8 mouse cellular contexts compared by ENCODE assay signal in genomic region chr2:120731167-120731862, GRCm38 (mm10).
DNase-seq lines count a peak whose midpoint lies in the region; ATAC-seq and TF ChIP-seq lines count a peak whose summit lies in the region.

No protein-coding gene starts in this region.

- H3K36me3 ChIP-seq in ES-E14 (ENCODE audit: control insufficient read depth, insufficient read depth, low read length, poor library complexity, severe bottlenecking) = peaks cover 13% of the 10 kb centered on the region
- peaks cover 1% of the 10 kb centered on the region; the same call in 1 of the 2 replicates for H3K36me3 ChIP-seq in forebrain, embryonic 16.5 days (ENCODE audit: control insufficient read depth, insufficient read depth)
- H3K36me3 ChIP-seq in lung, embryonic 15.5 days = peaks cover 24% of the 10 kb centered on the region

- H3K4me3 ChIP-seq in ES-E14 (ENCODE audit: insufficient read depth in 1 of 2, low read depth in 1 of 2, low read length in 2 of 2, poor library complexity in 1 of 2, severe bottlenecking in 1 of 2) = peak overlapping the region; percentile 86 to 95
- peak overlapping the region; percentile 56 for H3K4me3 ChIP-seq in forebrain, embryonic 16.5 days (replicated peaks; ENCODE audit: low read length)
- H3K4me3 ChIP-seq in lung, embryonic 15.5 days = peak overlapping the region; percentile 97

- no peaks in the 10 kb centered on the region for H3K9me3 ChIP-seq in ES-E14 (ENCODE audit: control insufficient read depth, insufficient read depth, low read depth, low read length)
- no peaks in the 10 kb centered on the region for H3K9me3 ChIP-seq in forebrain, embryonic 16.5 days (ENCODE audit: control insufficient read depth, low read length)
- H3K9me3 ChIP-seq in lung, embryonic 15.5 days = no peaks in the 10 kb centered on the region

- no peaks in the 10 kb centered on the region for H3K27me3 ChIP-seq in forebrain, embryonic 16.5 days (replicated peaks; ENCODE audit: control insufficient read depth, insufficient read depth, low read length)
- no peaks in the 10 kb centered on the region for H3K27me3 ChIP-seq in lung, embryonic 15.5 days

- in situ Hi-C loops in ES-E14 (cut with MboI; ENCODE audit: low sequenced_read_pairs in 2 of 2, unreplicated experiment in 2 of 2) = no loop called here

- peak overlapping the region; percentile 91 for H3K9ac ChIP-seq in ES-E14 (ENCODE audit: insufficient read depth, low read depth, low read length, poor library complexity, severe bottlenecking)
- H3K9ac ChIP-seq in forebrain, embryonic 16.5 days (replicated peaks; ENCODE audit: low read depth, low read length) = peak overlapping the region; percentile 72
- peak overlapping the region; percentile 97 for H3K9ac ChIP-seq in lung, embryonic 15.5 days

- H3K27ac ChIP-seq in ES-E14 (ENCODE audit: insufficient read depth, low read depth, low read length, poor library complexity, severe bottlenecking) = peak overlapping the region; percentile 62
- peak overlapping the region; percentile 87 for H3K27ac ChIP-seq in forebrain, embryonic 16.5 days (ENCODE audit: low read length)
- peak overlapping the region; percentile 97 for H3K27ac ChIP-seq in lung, embryonic 15.5 days

- peak; percentile 86 for DNase-seq in ES-E14 (ENCODE audit: low read depth, low spot score)
- DNase-seq in cerebellum, adult 11-12 months = peak; percentile 92
- DNase-seq in heart, postnatal 4 days = peak; percentile 97
- peak; percentile 75 to 83 for DNase-seq in layer of hippocampus, adult 8-10 months (ENCODE audit: low spot score in 2 of 2)
- DNase-seq in ovary, adult 18-20 months (ENCODE audit: low spot score) = peak; percentile 91
- DNase-seq in thymus, postnatal 0 days (ENCODE audit: low spot score) = peak; percentile 93

- WGBS in forebrain, embryonic 16.5 days = 0% methylated on average over 61 of the region's 61 CpGs
- under 1% methylated on average over 61 of the region's 61 CpGs for WGBS in lung, embryonic 15.5 days

- H3K4me2 ChIP-seq in forebrain, embryonic 16.5 days (ENCODE audit: low read length) = peak overlapping the region; percentile 98
- H3K4me2 ChIP-seq in lung, embryonic 15.5 days = peak overlapping the region; percentile 91

- peak; percentile 99 for ATAC-seq in forebrain, embryonic 16.5 days
- ATAC-seq in lung, embryonic 15.5 days (ENCODE audit: borderline replicate concordance, extremely low read depth, low FRiP score, low TSS enrichment) = peak; percentile 97

- H3K4me1 ChIP-seq in ES-E14 (ENCODE audit: control insufficient read depth in 2 of 2, insufficient read depth in 2 of 2, low read length in 2 of 2, poor library complexity in 1 of 2) = peaks cover 2 to 6% of the 10 kb centered on the region in 2 experiments; a peak in 2 of 4 replicates
- peaks cover 27% of the 10 kb centered on the region for H3K4me1 ChIP-seq in forebrain, embryonic 16.5 days (replicated peaks; ENCODE audit: control insufficient read depth, insufficient read depth, low read length)
- peaks cover 27% of the 10 kb centered on the region for H3K4me1 ChIP-seq in lung, embryonic 15.5 days

TF ChIP-seq in ES-E14, 5 proteins besides CTCF, POLR2A, EP300 and RAD21:
- TF ChIP-seq HCFC1 (IDR thresholded peaks at IDR 0.05; ENCODE audit: borderline replicate concordance, insufficient read depth, low read length) = no peak

Comparison
In these comparisons a context has a peak if more than half of its experiments do, and no peak if none do; other contexts are left out.
1. Peak in every context shown above with its lines: DNase-seq, ATAC-seq, H3K4me3 ChIP-seq and H3K27ac ChIP-seq.